Mouse (Mus musculus) heart, embryonic 10.5 days (tissue): ENCODE measurements around the gene Tead2. TPM values are rescaled to one million over a fixed set of nuclear protein-coding genes. Genes with fewer than 3 reads are reported as not detected.

Source experiments
- DNase-seq: peaks from one replicate; pipeline ENCODE4 v3.0.0-alpha.2; 2017; ENCODE audit warnings: low spot score
- H3K27ac ChIP-seq: fragments of 300-500 bp; sonication (generic); 2 replicates; pipeline ENCODE4 v1.5.1; 2016; ENCODE audit warnings: mild to moderate bottlenecking
- H3K27me3 ChIP-seq: fragments of 300-500 bp; sonication (generic); 2 replicates; pipeline ENCODE4 v1.6.1; 2016; ENCODE audit warnings: mild to moderate bottlenecking; ENCODE audit not compliant: poor library complexity, insufficient read depth, severe bottlenecking
- H3K36me3 ChIP-seq: fragments of 300-500 bp; sonication (generic); 2 replicates; pipeline ENCODE4 v1.6.1; 2016; ENCODE audit warnings: mild to moderate bottlenecking, moderate library complexity
- H3K4me1 ChIP-seq: fragments of 300-500 bp; sonication (generic); 2 replicates; pipeline ENCODE4 v1.6.1; 2016; ENCODE audit warnings: mild to moderate bottlenecking
- H3K4me3 ChIP-seq: fragments of 300-500 bp; sonication (generic); 2 replicates; pipeline ENCODE4 v1.5.1; 2016; ENCODE audit warnings: mild to moderate bottlenecking, moderate library complexity
- H3K9me3 ChIP-seq: fragments of 300-500 bp; sonication (generic); 2 replicates; pipeline ENCODE4 v1.6.1; 2016; ENCODE audit warnings: mild to moderate bottlenecking, moderate library complexity
- WGBS: fragments of 180-500 bp; shearing (Covaris S2); methylation state at CpG from one replicate; pipeline ENCODE4 v1.1.7; 2016; 5-methylcytosine and 5-hydroxymethylcytosine counted together
- polyA plus RNA-seq: library from polyadenylated mRNA; unstranded; fragments of >200 nt; fragmentation: Nextera tagmentation; extraction: Ambion mirVana; gene quantifications from 2 replicates; pipeline ENCODE4 v1.2.1, GENCODE M21; 2016

The Tead2 gene
- polyA plus RNA-seq, 1 experiment from 2014 or later, result 210 TPM

GRCm38 (mm10) chr7:45179469-45179868, 36.1 kb upstream of the Tead2 start, which contains the start of gene Gfy:
Gfy (minus strand) TSS chr7:45179569.
- DNase-seq, result no peak
- 34% methylated on average over 7 of the region's 7 CpGs for WGBS
- Histone ChIP-seq H3K27me3 (peaks cover 100% of the 10 kb centered on the region), H3K27ac (no peak within 1 kb of the TSS), H3K9me3 (no peaks in the 10 kb centered on the region), H3K36me3 (no peaks in the 10 kb centered on the region), H3K4me3 (no peak within 1 kb of the TSS), H3K4me1 (peaks cover 41% of the 10 kb centered on the region)

- Histone ChIP-seq H3K36me3 (no peaks in the 10 kb centered on the region), H3K4me1 (peaks cover 33% of the 10 kb centered on the region), H3K4me3 (peak within 1 kb of the TSS; percentile 49), H3K27ac (no peak within 1 kb of the TSS), H3K27me3 (peaks cover 100% of the 10 kb centered on the region), H3K9me3 (no peaks in the 10 kb centered on the region)
- DNase-seq, result no peak
- WGBS, result 22% methylated on average over 20 of the region's 20 CpGs
Measured at GRCm38 (mm10) chr7:45180896-45181477, 34.6 kb upstream of the Tead2 start, which contains the start of gene Pth2. Pth2 (plus strand) TSS chr7:45180995.

GRCm38 (mm10) chr7:45181540-45181939, 34.0 kb upstream of the Tead2 start:
- Histone ChIP-seq H3K4me3 (peak overlapping the region; percentile 49), H3K9me3 (no peaks in the 10 kb centered on the region), H3K36me3 (no peaks in the 10 kb centered on the region), H3K27ac (no peak overlapping the region), H3K27me3 (peaks cover 100% of the 10 kb centered on the region), H3K4me1 (peaks cover 28% of the 10 kb centered on the region)
- WGBS, result 6% methylated on average over 30 of the region's 35 CpGs
- no peak for DNase-seq

GRCm38 (mm10) chr7:45182199-45182601, 33.4 kb upstream of the Tead2 start:
- peak; percentile 95 for DNase-seq
- Histone ChIP-seq H3K4me1 (peaks cover 26% of the 10 kb centered on the region), H3K27me3 (peaks cover 100% of the 10 kb centered on the region), H3K9me3 (no peaks in the 10 kb centered on the region), H3K27ac (no peak overlapping the region), H3K36me3 (no peaks in the 10 kb centered on the region), H3K4me3 (peak overlapping the region; percentile 49)
- WGBS, result under 1% methylated on average over 34 of the region's 34 CpGs

- no peaks in the 10 kb centered on the region for H3K9me3 ChIP-seq
- 21% methylated on average over 11 of the region's 11 CpGs for WGBS
- H3K27ac ChIP-seq, result no peak overlapping the region
- peak overlapping the region; percentile 49 for H3K4me3 ChIP-seq
- DNase-seq, result no peak
- peaks cover 99% of the 10 kb centered on the region for H3K27me3 ChIP-seq
- peaks cover 26% of the 10 kb centered on the region for H3K4me1 ChIP-seq
- H3K36me3 ChIP-seq, result no peaks in the 10 kb centered on the region
Measured at GRCm38 (mm10) chr7:45182606-45183005, 32.9 kb upstream of the Tead2 start.

GRCm38 (mm10) chr7:45183672-45184071, 31.9 kb upstream of the Tead2 start:
- peaks cover 26% of the 10 kb centered on the region for H3K4me1 ChIP-seq
- DNase-seq, result no peak
- 64% methylated on average over 7 of the region's 7 CpGs for WGBS
- no peaks in the 10 kb centered on the region for H3K36me3 ChIP-seq
- no peaks in the 10 kb centered on the region for H3K9me3 ChIP-seq
- H3K27ac ChIP-seq, result no peak overlapping the region
- peaks cover 99% of the 10 kb centered on the region for H3K27me3 ChIP-seq
- H3K4me3 ChIP-seq, result no peak overlapping the region

- Histone ChIP-seq H3K4me3 (no peak overlapping the region), H3K27me3 (peaks cover 98% of the 10 kb centered on the region), H3K27ac (no peak overlapping the region), H3K36me3 (no peaks in the 10 kb centered on the region), H3K4me1 (peaks cover 22% of the 10 kb centered on the region), H3K9me3 (no peaks in the 10 kb centered on the region)
- WGBS, result 67% methylated on average over 7 of the region's 7 CpGs
- DNase-seq, result no peak
Measured at GRCm38 (mm10) chr7:45185921-45186320, 29.6 kb upstream of the Tead2 start.

- no peak for DNase-seq
- H3K27ac ChIP-seq, result no peak overlapping the region
- 45% methylated on average over 16 of the region's 16 CpGs for WGBS
- peaks cover 89% of the 10 kb centered on the region for H3K27me3 ChIP-seq
- no peaks in the 10 kb centered on the region for H3K36me3 ChIP-seq
- H3K4me3 ChIP-seq, result no peak overlapping the region
- no peaks in the 10 kb centered on the region for H3K9me3 ChIP-seq
- peaks cover 28% of the 10 kb centered on the region for H3K4me1 ChIP-seq
Measured at GRCm38 (mm10) chr7:45189600-45189999, 26.0 kb upstream of the Tead2 start.

- Histone ChIP-seq H3K4me3 (no peak overlapping the region), H3K4me1 (peaks cover 31% of the 10 kb centered on the region), H3K27ac (no peak overlapping the region), H3K27me3 (peaks cover 84% of the 10 kb centered on the region), H3K9me3 (no peaks in the 10 kb centered on the region), H3K36me3 (no peaks in the 10 kb centered on the region)
- no peak for DNase-seq
- WGBS, result 88% methylated on average over 6 of the region's 6 CpGs
Measured at GRCm38 (mm10) chr7:45190186-45190585, 25.4 kb upstream of the Tead2 start.

- Histone ChIP-seq H3K9me3 (no peaks in the 10 kb centered on the region), H3K27ac (0 out of 2 replicates have a peak overlapping the region, but pooled peaks have one; percentile 11), H3K27me3 (peaks cover 79% of the 10 kb centered on the region), H3K4me1 (peaks cover 41% of the 10 kb centered on the region), H3K36me3 (no peaks in the 10 kb centered on the region), H3K4me3 (no peak overlapping the region)
- no peak for DNase-seq
- 61% methylated on average over 2 of the region's 2 CpGs for WGBS
Measured at GRCm38 (mm10) chr7:45191161-45191560, 24.4 kb upstream of the Tead2 start.

- Histone ChIP-seq H3K27me3 (peaks cover 79% of the 10 kb centered on the region), H3K4me1 (peaks cover 47% of the 10 kb centered on the region), H3K9me3 (no peaks in the 10 kb centered on the region), H3K4me3 (no peak overlapping the region; the same call in 1 of the 2 replicates), H3K36me3 (no peaks in the 10 kb centered on the region), H3K27ac (peak overlapping the region; percentile 37; the same call in 1 of the 2 replicates)
- WGBS, result 16% methylated on average over 8 of the region's 8 CpGs
- DNase-seq, result no peak
Measured at GRCm38 (mm10) chr7:45191803-45192363, 23.7 kb upstream of the Tead2 start.

GRCm38 (mm10) chr7:45192585-45193310, 22.8 kb upstream of the Tead2 start:
- WGBS, result 78% methylated on average over 7 of the region's 7 CpGs
- no peak overlapping the region for H3K4me3 ChIP-seq

GRCm38 (mm10) chr7:45193406-45193805, 22.1 kb upstream of the Tead2 start:
- peak overlapping the region; percentile 62 for H3K27ac ChIP-seq
- no peak for DNase-seq
- WGBS, result 59% methylated on average over 5 of the region's 5 CpGs
- no peaks in the 10 kb centered on the region for H3K9me3 ChIP-seq
- peaks cover 57% of the 10 kb centered on the region for H3K4me1 ChIP-seq
- H3K27me3 ChIP-seq, result peaks cover 72% of the 10 kb centered on the region
- H3K36me3 ChIP-seq, result no peaks in the 10 kb centered on the region
- H3K4me3 ChIP-seq, result no peak overlapping the region

More at GRCm38 (mm10) chr7:45192585-45193310, 22.8 kb upstream of the Tead2 start:
- Histone ChIP-seq H3K4me1 (peaks cover 52% of the 10 kb centered on the region), H3K36me3 (no peaks in the 10 kb centered on the region), H3K27ac (peak overlapping the region; percentile 62), H3K27me3 (peaks cover 75% of the 10 kb centered on the region), H3K9me3 (no peaks in the 10 kb centered on the region)
- no peak for DNase-seq
